Comparison of ENCODE assay signal across 15 mouse cellular contexts in genomic region chr1:193905711-193906110, GRCm38 (mm10).
A peak's percentile ranks its signal among the peaks of the same experiment; 100 is the strongest.
DNase-seq lines count a peak whose midpoint lies in the region; ATAC-seq and TF ChIP-seq lines count a peak whose summit lies in the region.
"Had no signal": no experiment of that assay in that cellular context is flagged by ENCODE, and none has a peak within 500 bp of the region (broad histone marks: within the 10 kb centered on the region; RNA-seq: fewer than 3 reads in every experiment).

No protein-coding gene starts in this region.

- DNase-seq in embryo, embryonic 10.5 days (ENCODE audit: low spot score) = peak; percentile 3
- no peak for DNase-seq in embryo, embryonic 11 days
- peak; percentile 27 for DNase-seq in Patski (ENCODE audit: low read depth, low spot score)
- no peak for DNase-seq in ovary, postnatal 36 days (ENCODE audit: low spot score)
- DNase-seq in gastrocnemius, postnatal 10 days = no peak
- DNase-seq in gastrocnemius, postnatal 14 days = no peak
- DNase-seq: cerebellum, adult 11-12 months; gastrocnemius, postnatal 25 days; layer of hippocampus, adult 9-11 months had no signal

- no peak for ATAC-seq in Patski
- peak; percentile 65 for ATAC-seq in erythroblast, adult 5-6 weeks (replicated peaks; ENCODE audit: low FRiP score, poor library complexity, severe bottlenecking)
- peak; percentile 44 for ATAC-seq in megakaryocyte progenitor cell, adult 5-6 weeks (replicated peaks; ENCODE audit: poor library complexity)
- ATAC-seq: CD4-positive, CD25-positive, alpha-beta regulatory T cell, adult 4 months had no signal

- CTCF ChIA-PET in Patski (lab: Charles Lee) = interaction anchor here (1.6 kb wide), 1 partner anchor 13 kb away, joined by 4 read pairs; no protein-coding TSS in a partner anchor

- H3K27me3 ChIP-seq in Patski = no peaks in the 10 kb centered on the region
- H3K27me3 ChIP-seq: heart, embryonic 15.5 days; hindbrain, embryonic 15.5 days; lung, embryonic 15.5 days had no signal

- POLR2A ChIA-PET in Patski (lab: Charles Lee) = no interaction called here

- TF ChIP-seq CTCF in Patski (IDR thresholded peaks at IDR 0.05) = no peak

- in situ Hi-C loops in Patski (cut with MboI; ENCODE audit: low pct_unique_long_range_greater_than_20kb) = no loop called here

- intact Hi-C loops in gastrocnemius, postnatal 14 days (cut with DNase I; ENCODE audit: low total_unique reads) = no loop called here

Comparison
In these comparisons a context has a peak if more than half of its experiments do, and no peak if none do; other contexts are left out.
1. DNase-seq: peak in embryo, embryonic 10.5 days (single experiment) and Patski (single experiment); none in embryo, embryonic 11 days (single experiment), ovary, postnatal 36 days (single experiment), gastrocnemius, postnatal 10 days (single experiment) and gastrocnemius, postnatal 14 days (single experiment).